Mouse (Mus musculus) ES-Bruce4 (cell line): ENCODE results near the gene P3h3.

Experiments used
- CTCF ChIP-seq: IDR thresholded peaks from one replicate; pipeline ENCODE4 v1.8.1; 2011; ENCODE audit warnings: low read depth, low read length
- EP300 ChIP-seq: IDR thresholded peaks from 2 replicates; pipeline ENCODE4 v1.6.1; 2011; ENCODE audit warnings: low read depth, low read length; ENCODE audit not compliant: insufficient read depth
- POLR2A ChIP-seq: IDR thresholded peaks from one replicate; pipeline ENCODE4 v1.8.1; 2011; ENCODE audit warnings: low read length; ENCODE audit not compliant: insufficient read depth

- TF ChIP-seq EP300 (no peak), POLR2A (no peak), CTCF (no peak)
Observed at GRCm38 (mm10) chr6:124816611-124817010, 40.9 kb downstream of the P3h3 start.
